Mouse (Mus musculus): Measurements from ENCODE around the gene Lbhd1.

DNA sequence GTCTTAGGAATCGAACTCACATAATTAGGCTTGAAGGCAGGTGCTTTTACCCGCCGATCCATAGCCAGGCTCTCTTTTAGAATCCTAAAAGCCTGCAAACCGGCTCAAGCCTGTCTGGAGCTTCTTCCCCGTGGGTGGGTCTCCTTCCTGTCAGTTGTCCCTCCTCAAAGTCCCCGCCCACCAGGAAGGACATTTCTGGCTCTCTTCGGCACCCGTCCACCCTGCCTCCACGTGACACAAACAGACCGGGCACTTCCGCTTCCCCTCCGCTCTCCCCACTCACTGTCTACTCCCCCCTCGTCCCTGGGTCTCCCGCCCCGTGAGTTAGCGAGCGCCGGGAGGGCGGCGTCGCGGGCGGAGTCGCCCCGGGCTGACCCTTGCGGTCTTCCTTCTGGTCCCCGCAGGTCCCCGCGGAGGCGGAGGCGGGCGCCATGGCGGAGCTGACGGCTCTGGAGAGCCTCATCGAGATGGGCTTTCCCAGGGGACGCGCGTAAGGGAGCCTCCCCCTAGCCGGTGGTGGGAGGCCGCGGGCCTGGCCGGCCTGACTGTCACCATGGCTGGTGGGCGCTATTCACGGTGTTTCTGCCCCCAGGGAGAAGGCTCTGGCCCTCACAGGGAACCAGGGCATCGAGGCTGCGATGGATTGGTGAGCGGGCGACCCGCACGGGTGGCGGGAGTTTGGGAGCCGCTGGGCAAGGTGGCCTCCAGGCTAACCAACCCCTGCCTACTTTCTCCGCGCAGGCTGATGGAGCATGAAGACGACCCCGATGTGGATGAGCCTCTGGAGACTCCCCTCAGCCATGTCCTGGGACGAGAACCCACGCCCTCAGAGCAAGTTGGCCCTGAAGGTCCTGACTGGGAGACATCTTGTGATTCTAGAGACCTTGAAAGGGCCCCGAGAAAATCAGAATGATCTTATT is 12.0 kb upstream of the Lbhd1 start, which contains the start of gene Ubxn1:
- TF ChIP-seq TAL1 (IDR thresholded peaks at IDR 0.05; ENCODE audit: low read length) (no peak), GATA1 (IDR thresholded peaks at IDR 0.05; ENCODE audit: low read length) (no peak)
